Mouse (Mus musculus) ES-Bruce4 (cell line): ENCODE measurements at regions not wholly inside any gene's neighbourhood (a gene's known extent, or its start where the extent isn't known, plus 50 kb on each side); places are given as distances from the start of the nearest gene placed in this dataset.

Source experiments
- CTCF ChIP-seq: IDR thresholded peaks from one replicate; pipeline ENCODE4 v1.8.1; 2011; ENCODE audit warnings: low read depth, low read length
- POLR2A ChIP-seq: IDR thresholded peaks from one replicate; pipeline ENCODE4 v1.8.1; 2011; ENCODE audit warnings: low read length; ENCODE audit not compliant: insufficient read depth

DNA sequence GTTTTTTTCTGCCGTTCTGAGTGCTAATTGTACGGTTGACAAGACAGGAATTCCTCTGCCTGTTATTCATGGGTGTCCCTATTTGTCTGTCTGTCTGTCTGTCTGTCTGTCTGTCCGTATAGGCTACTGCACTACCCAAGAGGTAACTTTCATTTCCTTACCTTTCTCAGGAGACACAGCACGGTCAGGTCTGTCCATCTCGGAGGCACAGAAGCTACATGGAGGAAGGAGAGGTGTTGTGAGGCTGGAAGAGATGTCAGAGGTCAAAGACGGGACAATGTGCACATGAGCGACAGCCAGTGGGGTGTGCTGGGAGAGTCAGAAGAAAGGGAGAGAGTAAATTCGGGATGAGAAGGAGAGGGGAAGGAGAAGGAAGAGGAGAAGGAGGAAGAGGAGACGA lies 184.8 kb downstream of the Enc1 start:
- TF ChIP-seq CTCF: no peak
- no peak for TF ChIP-seq POLR2A
